Mouse (Mus musculus): ENCODE measurements around the gene Dazap2.

DNA sequence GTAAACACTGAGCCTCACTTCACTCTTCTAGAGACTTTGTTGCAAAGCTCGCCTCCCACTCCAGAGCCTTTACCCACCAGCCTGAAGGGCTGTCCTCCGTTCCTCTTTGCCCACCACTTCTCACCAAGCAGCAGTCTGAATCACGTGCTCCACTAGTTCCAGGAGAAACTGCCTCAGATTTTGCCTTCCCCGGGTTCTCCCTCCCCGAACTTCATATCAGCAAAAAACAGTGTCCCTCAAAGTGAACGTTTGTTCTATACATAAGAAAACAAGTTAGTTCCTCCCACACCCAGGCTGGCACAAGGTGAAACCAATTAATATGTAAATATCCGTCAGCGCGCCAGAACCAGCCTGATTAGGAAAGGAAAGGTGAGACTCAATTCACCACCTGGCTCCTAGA is 20.1 kb downstream of the Dazap2 start:
- no peak for TF ChIP-seq CTCF (IDR thresholded peaks at IDR 0.05; ENCODE audit: low read depth)
- no peak for TF ChIP-seq EP300 (IDR thresholded peaks at IDR 0.05; ENCODE audit: low read depth)

Measured in heart, postnatal 0 days (tissue).